Mouse (Mus musculus) adrenal gland (tissue): ENCODE results near the gene Tspoap1.

Experiments
- intact Hi-C: fragments of 180-260 bp; cut with DNase I; formaldehyde crosslinking; loops from one replicate; pipeline ENCODE4 v1.15.1; 2025

Gene Tspoap1

GRCm38 (mm10) chr11:87758957-87759608 is 1.3 kb upstream of the Tspoap1 start:
- intact Hi-C loops, result no loop called here

GRCm38 (mm10) chr11:87759609-87760005 is 734 bp upstream of the Tspoap1 start:
- intact Hi-C loops, result no loop called here

- intact Hi-C loops, result no loop called here
Observed at GRCm38 (mm10) chr11:87761181-87761721, 910 bp downstream of the Tspoap1 start.

DNA sequence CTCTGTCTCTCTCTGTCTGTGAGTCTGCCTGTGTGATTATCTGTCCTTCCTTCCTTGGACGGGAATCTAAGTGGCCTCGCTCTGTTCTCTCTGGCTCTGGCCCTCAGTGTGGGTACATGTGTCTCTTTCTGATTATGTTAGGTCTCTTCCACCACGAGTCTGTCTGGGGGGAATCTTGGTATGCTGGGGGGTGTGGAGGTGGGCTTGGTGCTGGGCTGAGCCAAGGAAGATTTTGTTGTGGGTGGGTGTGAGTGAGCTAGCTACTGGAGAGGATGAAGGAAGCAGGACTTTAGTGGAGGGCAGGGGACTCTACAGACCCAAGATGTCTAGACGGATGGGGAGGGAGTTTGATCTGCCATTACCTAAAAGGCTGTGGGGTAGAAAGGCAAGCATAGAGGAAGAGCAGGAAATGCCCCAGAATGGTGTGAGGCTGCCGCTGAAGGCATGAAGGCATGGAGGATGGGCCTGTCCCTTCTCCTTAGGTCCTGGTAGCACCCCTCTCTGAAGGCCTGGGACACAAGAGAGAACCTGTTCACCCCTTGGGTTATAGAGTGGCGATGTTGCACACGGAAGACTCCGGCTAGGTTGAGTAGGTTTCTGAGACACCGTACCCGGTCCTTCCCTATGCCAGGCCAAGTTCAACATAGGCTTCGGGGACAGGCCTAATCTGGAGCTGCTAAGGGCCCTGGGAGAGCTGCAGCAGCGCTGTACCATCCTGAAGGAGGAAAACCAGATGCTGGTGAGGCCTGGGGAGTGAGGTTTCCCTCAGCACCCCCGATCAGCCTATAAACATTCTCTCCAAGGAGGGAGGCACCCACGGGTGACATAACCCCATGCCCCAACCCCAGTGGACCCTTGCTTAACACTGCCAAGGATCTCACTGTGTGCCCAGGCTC is 1.7 kb downstream of the Tspoap1 start:
- intact Hi-C loops, result no loop called here

GRCm38 (mm10) chr11:87762702-87763385 is 2.5 kb downstream of the Tspoap1 start:
- intact Hi-C loops, result no loop called here

DNA sequence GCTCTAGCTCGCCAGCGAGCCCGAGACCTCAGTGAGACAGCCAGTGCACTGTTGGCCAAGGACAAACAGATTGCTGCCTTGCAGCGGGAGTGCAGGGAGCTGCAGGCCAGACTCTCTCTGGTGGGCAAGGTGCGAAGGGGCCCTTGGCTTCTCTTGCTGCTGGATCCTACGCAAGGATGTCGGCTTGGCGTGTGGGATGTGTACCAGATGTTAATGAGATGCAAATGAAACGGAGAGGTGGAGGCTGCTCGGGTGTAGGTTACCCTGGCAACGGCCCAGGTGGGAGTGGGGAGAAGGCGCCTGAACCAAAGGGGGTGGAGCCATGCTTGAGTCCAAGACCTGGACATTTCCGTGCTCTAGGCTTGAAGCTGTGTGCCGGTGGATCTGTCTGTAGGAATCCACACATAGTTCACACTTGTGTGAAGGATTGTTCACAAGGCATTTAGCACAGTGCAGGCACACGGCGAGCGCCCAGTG is 3.2 kb downstream of the Tspoap1 start:
- intact Hi-C loops, result no loop called here

GRCm38 (mm10) chr11:87763988-87764876 is 3.9 kb downstream of the Tspoap1 start:
- intact Hi-C loops, result no loop called here

- intact Hi-C loops, result no loop called here
Observed at GRCm38 (mm10) chr11:87768745-87769144, 8.4 kb downstream of the Tspoap1 start.

GRCm38 (mm10) chr11:87770989-87771388 is 10.6 kb downstream of the Tspoap1 start:
- intact Hi-C loops, result loop anchor here (1.0 to 5.0 kb wide), 2 partner anchors 109 to 139 kb away; partner anchors contain the start of gene Rnf43

DNA sequence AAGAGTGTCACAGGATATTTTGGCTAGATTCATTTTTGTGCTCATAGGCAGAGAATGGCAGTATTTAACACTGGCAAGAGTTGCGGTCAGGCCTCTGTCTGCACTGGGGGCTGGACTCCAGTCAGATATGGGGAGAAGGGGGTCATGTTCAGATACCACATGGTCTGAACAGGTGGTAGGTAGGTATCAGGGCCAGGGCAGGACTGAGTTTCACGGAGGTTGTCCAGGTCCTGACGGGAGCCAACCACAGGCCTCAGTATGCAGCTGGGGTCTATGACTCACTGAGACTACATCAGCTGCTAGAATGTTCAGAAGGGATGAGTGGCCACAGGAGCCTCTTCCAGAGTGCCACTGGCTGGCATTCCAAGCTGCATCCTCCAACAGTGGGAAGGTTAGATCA is 12.0 kb downstream of the Tspoap1 start:
- intact Hi-C loops, result loop anchor here (5.0 kb wide), 1 partner anchor 140 kb away; no protein-coding TSS in a partner anchor

DNA sequence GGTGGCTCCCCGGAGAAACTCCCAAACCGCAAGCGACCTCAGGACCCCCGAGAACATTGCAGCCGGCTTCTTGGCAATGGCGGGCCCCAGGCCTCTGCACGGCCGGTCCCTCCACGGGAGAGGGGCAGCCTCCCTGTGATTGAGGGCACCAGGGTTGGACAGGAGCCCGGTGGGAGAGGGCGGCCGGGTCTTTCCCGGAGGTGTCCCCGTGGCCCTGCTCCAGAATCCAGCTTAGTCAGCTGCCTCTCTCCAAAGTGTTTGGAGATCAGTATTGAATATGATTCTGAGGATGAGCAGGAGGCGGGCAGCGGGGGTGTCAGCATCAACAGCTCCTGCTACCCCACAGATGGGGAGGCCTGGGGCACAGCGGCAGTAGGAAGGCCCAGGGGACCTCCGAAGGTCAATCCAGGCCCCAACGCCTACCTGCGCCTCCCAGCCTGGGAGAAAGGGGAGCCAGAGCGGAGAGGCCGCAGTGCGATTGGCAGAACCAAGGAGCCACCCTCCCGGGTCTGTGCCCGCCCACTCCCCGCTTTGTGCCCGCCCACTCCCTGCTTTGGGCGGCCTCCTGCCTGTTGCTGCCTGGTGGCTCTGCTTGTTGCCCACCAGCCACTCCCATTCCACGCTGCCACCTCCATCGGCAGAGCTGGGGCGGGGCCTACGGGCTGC is 17.9 kb downstream of the Tspoap1 start:
- intact Hi-C loops, result no loop called here

- intact Hi-C loops, result no loop called here
Observed at GRCm38 (mm10) chr11:87778915-87779314, 18.6 kb downstream of the Tspoap1 start.

- intact Hi-C loops, result no loop called here
Observed at GRCm38 (mm10) chr11:87779392-87779791, 19.1 kb downstream of the Tspoap1 start.

DNA sequence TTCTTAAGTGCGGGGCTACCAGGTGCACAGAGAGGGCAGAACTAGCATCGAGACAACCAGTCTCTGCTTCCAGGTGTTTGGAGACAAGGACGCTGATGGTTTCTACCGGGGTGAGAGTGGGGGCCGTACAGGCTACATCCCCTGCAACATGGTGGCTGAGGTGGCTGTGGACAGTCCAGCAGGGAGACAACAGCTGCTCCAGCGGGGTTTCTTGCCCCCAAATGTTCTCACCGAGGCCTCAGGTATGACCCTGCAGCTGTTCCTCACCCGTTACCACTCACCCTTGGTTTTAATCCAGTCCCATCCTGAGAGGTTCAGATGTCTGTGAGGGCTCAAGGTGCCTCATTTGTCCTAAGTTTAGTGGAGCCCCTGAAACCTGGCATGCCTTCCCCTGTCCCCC is 19.8 kb downstream of the Tspoap1 start:
- intact Hi-C loops, result no loop called here

- intact Hi-C loops, result no loop called here
Observed at GRCm38 (mm10) chr11:87790088-87790487, 29.7 kb downstream of the Tspoap1 start.

DNA sequence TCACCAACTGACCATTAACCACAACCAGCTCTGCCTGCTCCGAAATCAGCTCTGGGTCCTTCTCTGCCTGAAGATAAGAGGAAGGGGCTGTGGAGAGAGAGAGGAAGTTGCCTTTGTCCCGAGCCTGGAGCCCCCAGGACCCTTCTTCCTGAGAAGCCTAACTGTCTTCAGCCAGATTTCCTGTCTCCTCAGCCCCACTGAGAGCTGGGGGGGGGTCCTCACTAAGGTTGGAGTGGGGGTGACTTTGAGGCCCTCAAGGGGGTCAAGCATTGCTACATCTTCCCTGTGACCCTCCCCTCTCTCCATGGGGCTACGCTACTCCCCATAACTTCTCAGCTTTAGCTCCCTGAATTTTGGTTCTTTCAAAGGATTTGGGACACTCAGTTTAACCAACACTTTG is 33.1 kb downstream of the Tspoap1 start, which contains the start of gene Mpo:
TSS of gene Mpo (plus strand) at position 122 of the 400 bp plus-strand sequence.
- intact Hi-C loops, result no loop called here

- intact Hi-C loops, result no loop called here
Observed at GRCm38 (mm10) chr11:87801711-87802275, 41.5 kb downstream of the Tspoap1 start.

- intact Hi-C loops, result no loop called here
Observed at GRCm38 (mm10) chr11:87802621-87803020, 42.3 kb downstream of the Tspoap1 start.

- intact Hi-C loops, result no loop called here
Observed at GRCm38 (mm10) chr11:87805448-87805847, 45.1 kb downstream of the Tspoap1 start.
